Comparison of ENCODE assay signal across 30 mouse cellular contexts in genomic region chr4:144879549-144879948, GRCm38 (mm10). TPM values are rescaled to one million over a fixed set of nuclear protein-coding genes. Genes with fewer than 3 reads are reported as not detected.
A peak's percentile ranks its signal among the peaks of the same experiment; 100 is the strongest.
DNase-seq lines count a peak whose midpoint lies in the region; ATAC-seq and TF ChIP-seq lines count a peak whose summit lies in the region.
"Had no signal": no experiment of that assay in that cellular context is flagged by ENCODE, and none has a peak within 500 bp of the region (broad histone marks: within the 10 kb centered on the region; RNA-seq: fewer than 3 reads in every experiment).

No protein-coding gene starts in this region.

- WGBS in forebrain, postnatal 0 days, result 51% methylated on average over 1 of the region's 1 CpGs
- 66% methylated on average over 1 of the region's 1 CpGs for WGBS in forebrain, embryonic 15.5 days
- 78% methylated on average over 1 of the region's 1 CpGs for WGBS in kidney, embryonic 15.5 days
- WGBS in lung, embryonic 14.5 days, result 53% methylated on average over 1 of the region's 1 CpGs
- 46% methylated on average over 1 of the region's 1 CpGs for WGBS in lung, adult 2 months
- 59% methylated on average over 1 of the region's 1 CpGs for WGBS in stomach, postnatal 0 days

- no peak for TF ChIP-seq POLR2A in lung, adult 2 months (IDR thresholded peaks at IDR 0.05; ENCODE audit: borderline replicate concordance, extremely low read depth, low read depth, low read length)

- H3K4me2 ChIP-seq in forebrain, postnatal 0 days (ENCODE audit: low read depth), result no peak overlapping the region
- H3K4me2 ChIP-seq in forebrain, embryonic 15.5 days (replicated peaks), result no peak overlapping the region
- no peak overlapping the region for H3K4me2 ChIP-seq in kidney, embryonic 15.5 days
- H3K4me2 ChIP-seq in lung, embryonic 14.5 days, result no peak overlapping the region
- H3K4me2 ChIP-seq in stomach, postnatal 0 days (replicated peaks; ENCODE audit: low read depth), result no peak overlapping the region
- H3K4me2 ChIP-seq: embryonic facial prominence, embryonic 15.5 days; forebrain, embryonic 13.5 days; hindbrain, embryonic 12.5 days; intestine, embryonic 15.5 days; lung, embryonic 15.5 days; midbrain, embryonic 15.5 days had no signal

- H3K27me3 ChIP-seq in forebrain, postnatal 0 days (ENCODE audit: insufficient read depth, low read length), result no peaks in the 10 kb centered on the region
- H3K27me3 ChIP-seq in forebrain, embryonic 15.5 days, result no peaks in the 10 kb centered on the region
- no peaks in the 10 kb centered on the region for H3K27me3 ChIP-seq in kidney, embryonic 15.5 days
- no peaks in the 10 kb centered on the region for H3K27me3 ChIP-seq in lung, embryonic 14.5 days (ENCODE audit: insufficient read depth, low read length)
- no peaks in the 10 kb centered on the region for H3K27me3 ChIP-seq in stomach, postnatal 0 days (ENCODE audit: control insufficient read depth, insufficient read depth, low read length)
- H3K27me3 ChIP-seq: embryonic facial prominence, embryonic 15.5 days; forebrain, embryonic 13.5 days; hindbrain, embryonic 12.5 days; intestine, embryonic 15.5 days; lung, embryonic 15.5 days; midbrain, embryonic 15.5 days had no signal

- H3K9me3 ChIP-seq in forebrain, postnatal 0 days (ENCODE audit: low read length), result no peaks in the 10 kb centered on the region
- no peaks in the 10 kb centered on the region for H3K9me3 ChIP-seq in forebrain, embryonic 15.5 days
- 0 out of 2 replicates have a peak, but pooled peaks cover 3% of the 10 kb centered on the region for H3K9me3 ChIP-seq in kidney, embryonic 15.5 days (replicated peaks)
- no peaks in the 10 kb centered on the region for H3K9me3 ChIP-seq in lung, embryonic 14.5 days (ENCODE audit: low read depth, low read length)
- no peaks in the 10 kb centered on the region for H3K9me3 ChIP-seq in stomach, postnatal 0 days (ENCODE audit: control insufficient read depth, low read length)
- H3K9me3 ChIP-seq: embryonic facial prominence, embryonic 10.5 days; embryonic facial prominence, embryonic 15.5 days; forebrain, embryonic 13.5 days; G1E; heart, embryonic 10.5 days; hindbrain, embryonic 12.5 days; intestine, embryonic 15.5 days; lung, embryonic 15.5 days; midbrain, embryonic 15.5 days had no signal

- TF ChIP-seq CTCF in forebrain, postnatal 0 days (IDR thresholded peaks at IDR 0.05; ENCODE audit: low read depth), result peak; percentile 36; the same call in 1 of the 2 replicates
- TF ChIP-seq CTCF in lung, embryonic 14.5 days (IDR thresholded peaks at IDR 0.05; ENCODE audit: low read depth), result 0 out of 2 replicates have a peak, but pooled peaks have one; percentile 2
- TF ChIP-seq CTCF in lung, adult 2 months (IDR thresholded peaks at IDR 0.05; ENCODE audit: insufficient read depth, low read length), result no peak
- TF ChIP-seq CTCF in stomach, postnatal 0 days (IDR thresholded peaks at IDR 0.05; ENCODE audit: low read depth), result peak; percentile 40; the same call in 1 of the 2 replicates

- H3K9ac ChIP-seq in forebrain, postnatal 0 days, result no peak overlapping the region
- no peak overlapping the region for H3K9ac ChIP-seq in forebrain, embryonic 15.5 days (replicated peaks)
- H3K9ac ChIP-seq in kidney, embryonic 15.5 days, result no peak overlapping the region
- H3K9ac ChIP-seq in lung, embryonic 14.5 days, result no peak overlapping the region
- no peak overlapping the region for H3K9ac ChIP-seq in stomach, postnatal 0 days (ENCODE audit: low read length)
- H3K9ac ChIP-seq: embryonic facial prominence, embryonic 15.5 days; forebrain, embryonic 13.5 days; hindbrain, embryonic 12.5 days; intestine, embryonic 15.5 days; liver, embryonic 14.5 days; lung, embryonic 15.5 days; midbrain, embryonic 15.5 days had no signal

- no peak for TF ChIP-seq EP300 in stomach, postnatal 0 days (optimal IDR thresholded peaks at IDR 0.05)

- no peaks in the 10 kb centered on the region for H3K4me1 ChIP-seq in forebrain, postnatal 0 days (ENCODE audit: insufficient read depth)
- peaks cover 5% of the 10 kb centered on the region; the same call in 1 of the 2 replicates for H3K4me1 ChIP-seq in forebrain, embryonic 15.5 days
- 0 out of 2 replicates have a peak, but pooled peaks cover 6% of the 10 kb centered on the region for H3K4me1 ChIP-seq in kidney, embryonic 15.5 days
- no peaks in the 10 kb centered on the region for H3K4me1 ChIP-seq in lung, embryonic 14.5 days (ENCODE audit: insufficient read depth)
- no peaks in the 10 kb centered on the region; the same call in 1 of the 2 replicates for H3K4me1 ChIP-seq in lung, adult 2 months (ENCODE audit: control insufficient read depth, insufficient read depth, low read length)
- H3K4me1 ChIP-seq in stomach, postnatal 0 days (replicated peaks; ENCODE audit: control insufficient read depth, insufficient read depth), result no peaks in the 10 kb centered on the region
- H3K4me1 ChIP-seq: hindbrain, embryonic 12.5 days; lung, embryonic 15.5 days; midbrain, embryonic 15.5 days had no signal

- peak overlapping the region; percentile 21; the same call in 1 of the 2 replicates for H3K27ac ChIP-seq in forebrain, postnatal 0 days (ENCODE audit: low read depth, low read length)
- no peak overlapping the region for H3K27ac ChIP-seq in forebrain, embryonic 15.5 days (replicated peaks)
- peak overlapping the region; percentile 71 for H3K27ac ChIP-seq in kidney, embryonic 15.5 days
- H3K27ac ChIP-seq in lung, embryonic 14.5 days (ENCODE audit: low read depth), result no peak overlapping the region
- no peak overlapping the region for H3K27ac ChIP-seq in stomach, postnatal 0 days (replicated peaks)
- H3K27ac ChIP-seq: embryonic facial prominence, embryonic 10.5 days; embryonic facial prominence, embryonic 15.5 days; forebrain, embryonic 13.5 days; heart, embryonic 10.5 days; hindbrain, embryonic 12.5 days; hindbrain, postnatal 0 days; intestine, embryonic 15.5 days; liver, embryonic 14.5 days; lung, embryonic 15.5 days; midbrain, embryonic 15.5 days had no signal

- peak; percentile 65 for ATAC-seq in forebrain, postnatal 0 days
- ATAC-seq in forebrain, embryonic 15.5 days (replicated peaks), result no peak
- no peak for ATAC-seq in kidney, embryonic 15.5 days (replicated peaks; ENCODE audit: low FRiP score)
- ATAC-seq in lung, embryonic 14.5 days (ENCODE audit: insufficient read depth), result no peak
- no peak for ATAC-seq in stomach, postnatal 0 days (ENCODE audit: low FRiP score, low TSS enrichment)
- no peak for ATAC-seq in megakaryocyte-erythroid progenitor cell, adult 5-6 weeks (replicated peaks; ENCODE audit: low FRiP score, low TSS enrichment, poor library complexity, severe bottlenecking)
- ATAC-seq: forebrain, embryonic 13.5 days; hindbrain, postnatal 0 days; intestine, embryonic 15.5 days; midbrain, embryonic 15.5 days had no signal

- H3K36me3 ChIP-seq in forebrain, postnatal 0 days (ENCODE audit: insufficient read depth), result no peaks in the 10 kb centered on the region
- H3K36me3 ChIP-seq in forebrain, embryonic 15.5 days, result no peaks in the 10 kb centered on the region
- H3K36me3 ChIP-seq in kidney, embryonic 15.5 days, result no peaks in the 10 kb centered on the region
- no peaks in the 10 kb centered on the region for H3K36me3 ChIP-seq in lung, embryonic 14.5 days (ENCODE audit: insufficient read depth)
- no peaks in the 10 kb centered on the region for H3K36me3 ChIP-seq in stomach, postnatal 0 days (ENCODE audit: control insufficient read depth, insufficient read depth, low read length)
- H3K36me3 ChIP-seq: embryonic facial prominence, embryonic 10.5 days; embryonic facial prominence, embryonic 15.5 days; G1E; heart, embryonic 10.5 days; hindbrain, embryonic 12.5 days; intestine, embryonic 15.5 days; lung, embryonic 15.5 days; midbrain, embryonic 15.5 days had no signal

- no peak overlapping the region for H3K4me3 ChIP-seq in forebrain, postnatal 0 days (ENCODE audit: low read depth, low read length)
- H3K4me3 ChIP-seq in forebrain, embryonic 15.5 days, result no peak overlapping the region
- no peak overlapping the region for H3K4me3 ChIP-seq in kidney, embryonic 15.5 days (replicated peaks)
- no peak overlapping the region for H3K4me3 ChIP-seq in lung, embryonic 14.5 days (ENCODE audit: low read depth, low read length)
- H3K4me3 ChIP-seq in lung, adult 2 months (replicated peaks; ENCODE audit: extremely low read depth, low read depth, low read length), result no peak overlapping the region
- no peak overlapping the region for H3K4me3 ChIP-seq in stomach, postnatal 0 days (ENCODE audit: low read depth, low read length)
- H3K4me3 ChIP-seq: embryonic facial prominence, embryonic 10.5 days; embryonic facial prominence, embryonic 15.5 days; forebrain, embryonic 13.5 days; heart, embryonic 10.5 days; hindbrain, embryonic 12.5 days; intestine, embryonic 15.5 days; lung, embryonic 15.5 days; midbrain, embryonic 15.5 days had no signal

- no peak for DNase-seq in forebrain, postnatal 0 days
- DNase-seq in kidney, postnatal 10 days, result no peak
- no peak for DNase-seq in lung, embryonic 14.5 days
- no peak for DNase-seq in lung, adult 2 months
- no peak for DNase-seq in stomach, postnatal 0 days (ENCODE audit: low spot score)
- DNase-seq: adrenal gland, adult 8-10 months; cerebellum, adult 8-10 months; cerebellum, postnatal 25 days; gastrocnemius, postnatal 10 days; heart, postnatal 36 days; kidney, adult 8-10 months; liver; lung, postnatal 4 days; spleen, adult 18-20 months; thymus, adult 2 months; thymus, postnatal 36 days had no signal

RNA-seq across cellular contexts. Expression of gene Dhrs3, which starts 13.1 kb away (rescaled TPM):
- total RNA-seq in forebrain, postnatal 0 days (2014; rRNA removed), result 13.6 and 17.5 TPM in 2 replicates
- polyA plus RNA-seq in forebrain, postnatal 0 days (2015; fragmentation: Nextera tagmentation; extraction: Ambion mirVana), result 23.0 and 26.2 TPM in 2 replicates
- polyA plus RNA-seq in forebrain, embryonic 15.5 days (2015; fragmentation: Nextera tagmentation; extraction: Ambion mirVana), result 18.3 and 19.6 TPM in 2 replicates
- polyA plus RNA-seq in kidney, embryonic 15.5 days (2015; fragmentation: Nextera tagmentation; extraction: Ambion mirVana), result 207 TPM in 2 replicates
- polyA plus RNA-seq in lung, embryonic 14.5 days (2014; fragmentation: Nextera tagmentation; extraction: Ambion mirVana), result 36.5 and 41.3 TPM in 2 replicates
- 150 and 175 TPM in 2 replicates for polyA plus RNA-seq in lung, adult 2 months (2012; rRNA removed)
- 103 and 106 TPM in 2 replicates for polyA plus RNA-seq in stomach, postnatal 0 days (2015; fragmentation: Nextera tagmentation; extraction: Ambion mirVana)
- total RNA-seq in megakaryocyte-erythroid progenitor cell, adult 5-6 weeks (2014; fragmentation: Nextera tagmentation), result 1.9 and 11.1 TPM in 2 replicates
- 3.0 and 6.7 TPM in 2 replicates for total RNA-seq in megakaryocyte-erythroid progenitor cell, adult 5-6 weeks (2017)

Comparison
In these comparisons a context has a peak if more than half of its experiments do, and no peak if none do; other contexts are left out.
1. H3K27ac ChIP-seq: peak in forebrain, postnatal 0 days (single experiment) and kidney, embryonic 15.5 days (single experiment); none in forebrain, embryonic 15.5 days (single experiment), lung, embryonic 14.5 days (single experiment) and stomach, postnatal 0 days (single experiment).